Mouse (Mus musculus): Measurements from ENCODE around the gene Igf2bp2.

The Igf2bp2 gene

GRCm38 (mm10) chr16:22106012-22106584, 57.0 kb downstream of the Igf2bp2 start:
- DNase-seq (ENCODE audit: low spot score in 2 of 2) = no peak

GRCm38 (mm10) chr16:22100067-22100466, 63.0 kb downstream of the Igf2bp2 start:
- no peak for DNase-seq (ENCODE audit: low spot score in 2 of 2)

- DNase-seq (ENCODE audit: low spot score in 2 of 2) = no peak
Observed at GRCm38 (mm10) chr16:22097659-22098058, 65.4 kb downstream of the Igf2bp2 start.

GRCm38 (mm10) chr16:22095751-22096150, 67.3 kb downstream of the Igf2bp2 start:
- no peak for DNase-seq (ENCODE audit: low spot score in 2 of 2)

GRCm38 (mm10) chr16:22091255-22091783, 71.8 kb downstream of the Igf2bp2 start:
- DNase-seq (ENCODE audit: low spot score in 2 of 2) = no peak

- DNase-seq (ENCODE audit: low spot score in 2 of 2) = no peak
Observed at GRCm38 (mm10) chr16:22085411-22085810, 77.7 kb downstream of the Igf2bp2 start.

- DNase-seq (ENCODE audit: low spot score in 2 of 2) = no peak
Observed at GRCm38 (mm10) chr16:22080125-22080710, 82.9 kb downstream of the Igf2bp2 start.

GRCm38 (mm10) chr16:22076620-22076941, 86.5 kb downstream of the Igf2bp2 start:
- DNase-seq (ENCODE audit: low spot score in 2 of 2) = no peak

GRCm38 (mm10) chr16:22075829-22076619, 87.1 kb downstream of the Igf2bp2 start:
- no peak for DNase-seq (ENCODE audit: low spot score in 2 of 2)

GRCm38 (mm10) chr16:22075067-22075466, 88.0 kb downstream of the Igf2bp2 start:
- no peak for DNase-seq (ENCODE audit: low spot score in 2 of 2)

- DNase-seq (ENCODE audit: low spot score in 2 of 2) = no peak
Observed at GRCm38 (mm10) chr16:22071361-22071760, 91.7 kb downstream of the Igf2bp2 start.

GRCm38 (mm10) chr16:22067406-22067805, 95.7 kb downstream of the Igf2bp2 start:
- no peak for DNase-seq (ENCODE audit: low spot score in 2 of 2)

- DNase-seq (ENCODE audit: low spot score in 2 of 2) = no peak
Observed at GRCm38 (mm10) chr16:22065536-22065935, 97.6 kb downstream of the Igf2bp2 start.

GRCm38 (mm10) chr16:22062284-22062683, 100.8 kb downstream of the Igf2bp2 start:
- DNase-seq (ENCODE audit: low spot score in 2 of 2) = no peak

GRCm38 (mm10) chr16:22061555-22062160, 101.4 kb downstream of the Igf2bp2 start:
- DNase-seq (ENCODE audit: low spot score in 2 of 2) = no peak

- DNase-seq (ENCODE audit: low spot score in 2 of 2) = no peak
Observed at GRCm38 (mm10) chr16:22060416-22060815, 102.7 kb downstream of the Igf2bp2 start.

GRCm38 (mm10) chr16:22058871-22059270, 104.2 kb downstream of the Igf2bp2 start:
- no peak for DNase-seq (ENCODE audit: low spot score in 2 of 2)

GRCm38 (mm10) chr16:22057498-22057897, 105.6 kb downstream of the Igf2bp2 start:
- DNase-seq (ENCODE audit: low spot score in 2 of 2) = no peak

- DNase-seq (ENCODE audit: low spot score in 2 of 2) = no peak
Observed at GRCm38 (mm10) chr16:22053411-22053810, 109.7 kb downstream of the Igf2bp2 start.

- DNase-seq (ENCODE audit: low spot score in 2 of 2) = no peak
Observed at GRCm38 (mm10) chr16:22046739-22047366, 116.2 kb downstream of the Igf2bp2 start.

GRCm38 (mm10) chr16:22045930-22046329, 117.2 kb downstream of the Igf2bp2 start:
- DNase-seq (ENCODE audit: low spot score in 2 of 2) = no peak

- no peak for DNase-seq (ENCODE audit: low spot score in 2 of 2)
Observed at GRCm38 (mm10) chr16:22043830-22044229, 119.3 kb downstream of the Igf2bp2 start.
